Mouse (Mus musculus): ENCODE measurements around the gene Gm44579. TPM values are rescaled to one million over a fixed set of nuclear protein-coding genes. Genes with fewer than 3 reads are reported as not detected.
A peak's percentile ranks its signal among the peaks of the same experiment; 100 is the strongest.

Gm44579 gene
- polyA plus RNA-seq, 1 experiment from 2014 or later: not detected

- Histone ChIP-seq H3K4me2 (replicated peaks; ENCODE audit: low read depth) (peak overlapping the region; percentile 87), H3K27ac (ENCODE audit: low read depth, low read length) (peak overlapping the region; percentile 84), H3K4me1 (replicated peaks; ENCODE audit: control insufficient read depth, insufficient read depth, low read length) (no peaks in the 10 kb centered on the region), H3K4me3 (ENCODE audit: low read depth, low read length) (peak overlapping the region; percentile 74), H3K27me3 (replicated peaks; ENCODE audit: control insufficient read depth, insufficient read depth, low read length) (no peaks in the 10 kb centered on the region), H3K9ac (ENCODE audit: low read depth, low read length) (peak overlapping the region; percentile 83), H3K9me3 (ENCODE audit: control insufficient read depth) (no peaks in the 10 kb centered on the region), H3K36me3 (ENCODE audit: control insufficient read depth, insufficient read depth) (peaks cover 22% of the 10 kb centered on the region)
- no peak for TF ChIP-seq CTCF (IDR thresholded peaks at IDR 0.05; ENCODE audit: low read depth)
- WGBS: under 1% methylated on average over 35 of the region's 36 CpGs
- ATAC-seq: peak; percentile 55
Measured at GRCm38 (mm10) chr15:98144861-98145507, 75.8 kb downstream of the Gm44579 start.

- H3K27ac ChIP-seq (ENCODE audit: low read depth, low read length): no peak overlapping the region
Measured at GRCm38 (mm10) chr15:98142515-98142914, 78.3 kb downstream of the Gm44579 start.

GRCm38 (mm10) chr15:98140809-98141208, 80.0 kb downstream of the Gm44579 start:
- Histone ChIP-seq H3K4me1 (replicated peaks; ENCODE audit: control insufficient read depth, insufficient read depth, low read length) (no peaks in the 10 kb centered on the region; the same call in 1 of the 2 replicates), H3K27me3 (replicated peaks; ENCODE audit: control insufficient read depth, insufficient read depth, low read length) (no peaks in the 10 kb centered on the region), H3K4me2 (replicated peaks; ENCODE audit: low read depth) (no peak overlapping the region), H3K27ac (ENCODE audit: low read depth, low read length) (no peak overlapping the region), H3K9ac (ENCODE audit: low read depth, low read length) (no peak overlapping the region), H3K9me3 (ENCODE audit: control insufficient read depth) (no peaks in the 10 kb centered on the region), H3K36me3 (ENCODE audit: control insufficient read depth, insufficient read depth) (peaks cover 50% of the 10 kb centered on the region), H3K4me3 (ENCODE audit: low read depth, low read length) (no peak overlapping the region)
- ATAC-seq: no peak
- WGBS: 90% methylated on average over 5 of the region's 5 CpGs
- TF ChIP-seq CTCF (IDR thresholded peaks at IDR 0.05; ENCODE audit: low read depth): no peak

More at GRCm38 (mm10) chr15:98142515-98142914, 78.3 kb downstream of the Gm44579 start:
- TF ChIP-seq CTCF (IDR thresholded peaks at IDR 0.05; ENCODE audit: low read depth): no peak
- ATAC-seq: no peak
- Histone ChIP-seq H3K4me1 (replicated peaks; ENCODE audit: control insufficient read depth, insufficient read depth, low read length) (no peaks in the 10 kb centered on the region; the same call in 1 of the 2 replicates), H3K27me3 (replicated peaks; ENCODE audit: control insufficient read depth, insufficient read depth, low read length) (no peaks in the 10 kb centered on the region), H3K4me3 (ENCODE audit: low read depth, low read length) (no peak overlapping the region), H3K4me2 (replicated peaks; ENCODE audit: low read depth) (no peak overlapping the region), H3K36me3 (ENCODE audit: control insufficient read depth, insufficient read depth) (peaks cover 36% of the 10 kb centered on the region), H3K9ac (ENCODE audit: low read depth, low read length) (no peak overlapping the region), H3K9me3 (ENCODE audit: control insufficient read depth) (no peaks in the 10 kb centered on the region)
- WGBS: 87% methylated on average over 10 of the region's 10 CpGs

GRCm38 (mm10) chr15:98139763-98140162, 81.0 kb downstream of the Gm44579 start:
- Histone ChIP-seq H3K27me3 (replicated peaks; ENCODE audit: control insufficient read depth, insufficient read depth, low read length) (no peaks in the 10 kb centered on the region), H3K4me3 (ENCODE audit: low read depth, low read length) (no peak overlapping the region), H3K27ac (ENCODE audit: low read depth, low read length) (peak overlapping the region; percentile 41; the same call in 1 of the 2 replicates), H3K4me1 (replicated peaks; ENCODE audit: control insufficient read depth, insufficient read depth, low read length) (no peaks in the 10 kb centered on the region; the same call in 1 of the 2 replicates), H3K9me3 (ENCODE audit: control insufficient read depth) (no peaks in the 10 kb centered on the region), H3K36me3 (ENCODE audit: control insufficient read depth, insufficient read depth) (peaks cover 60% of the 10 kb centered on the region), H3K9ac (ENCODE audit: low read depth, low read length) (no peak overlapping the region), H3K4me2 (replicated peaks; ENCODE audit: low read depth) (0 out of 2 replicates have a peak overlapping the region, but pooled peaks have one; percentile 4)
- TF ChIP-seq CTCF (IDR thresholded peaks at IDR 0.05; ENCODE audit: low read depth): no peak
- peak; percentile 84 for ATAC-seq
- 36% methylated on average over 7 of the region's 7 CpGs for WGBS

- Histone ChIP-seq H3K9me3 (ENCODE audit: control insufficient read depth) (no peaks in the 10 kb centered on the region), H3K27ac (ENCODE audit: low read depth, low read length) (no peak overlapping the region), H3K4me1 (replicated peaks; ENCODE audit: control insufficient read depth, insufficient read depth, low read length) (no peaks in the 10 kb centered on the region; the same call in 1 of the 2 replicates), H3K4me3 (ENCODE audit: low read depth, low read length) (no peak overlapping the region), H3K36me3 (ENCODE audit: control insufficient read depth, insufficient read depth) (peaks cover 72% of the 10 kb centered on the region), H3K27me3 (replicated peaks; ENCODE audit: control insufficient read depth, insufficient read depth, low read length) (no peaks in the 10 kb centered on the region), H3K9ac (ENCODE audit: low read depth, low read length) (no peak overlapping the region), H3K4me2 (replicated peaks; ENCODE audit: low read depth) (no peak overlapping the region)
- no peak for ATAC-seq
- no peak for TF ChIP-seq CTCF (IDR thresholded peaks at IDR 0.05; ENCODE audit: low read depth)
- 85% methylated on average over 9 of the region's 9 CpGs for WGBS
Measured at GRCm38 (mm10) chr15:98136871-98137270, 83.9 kb downstream of the Gm44579 start.

Other genes with a start within 250 kb of the Gm44579 start
- 0.09 TPM in 1 of 2 replicates, not detected in the other for gene Col2a1, start 216.3 kb downstream of the Gm44579 start, polyA plus RNA-seq (2015; fragmentation: Nextera tagmentation; extraction: Ambion mirVana)
- gene Pfkm, start 128.4 kb downstream of the Gm44579 start, polyA plus RNA-seq (2015; fragmentation: Nextera tagmentation; extraction: Ambion mirVana): 15.6 and 17.3 TPM in 2 replicates
- gene Senp1, start 127.2 kb downstream of the Gm44579 start, polyA plus RNA-seq (2015; fragmentation: Nextera tagmentation; extraction: Ambion mirVana): 7.3 and 8.6 TPM in 2 replicates
- 41.9 and 46.6 TPM in 2 replicates for gene Asb8, start 55.4 kb downstream of the Gm44579 start, polyA plus RNA-seq (2015; fragmentation: Nextera tagmentation; extraction: Ambion mirVana)
- gene Ccdc184, start 53.8 kb downstream of the Gm44579 start, polyA plus RNA-seq (2015; fragmentation: Nextera tagmentation; extraction: Ambion mirVana): 0.87 and 1.2 TPM in 2 replicates
- gene Olfr288, start 25.4 kb downstream of the Gm44579 start, polyA plus RNA-seq (2015; fragmentation: Nextera tagmentation; extraction: Ambion mirVana): not detected in 2 replicates
- gene Olfr287, start 79 bp upstream of the Gm44579 start, polyA plus RNA-seq (2015; fragmentation: Nextera tagmentation; extraction: Ambion mirVana): not detected in 2 replicates
- not detected in 2 replicates for gene Olfr286, start 13.5 kb upstream of the Gm44579 start, polyA plus RNA-seq (2015; fragmentation: Nextera tagmentation; extraction: Ambion mirVana)
- gene H1fnt, start 36.3 kb upstream of the Gm44579 start, polyA plus RNA-seq (2015; fragmentation: Nextera tagmentation; extraction: Ambion mirVana): not detected in 2 replicates
- gene Zfp641, start 75.2 kb upstream of the Gm44579 start, polyA plus RNA-seq (2015; fragmentation: Nextera tagmentation; extraction: Ambion mirVana): 0.21 and 0.31 TPM in 2 replicates
- not detected in 2 replicates for gene Olfr285, start 96.4 kb upstream of the Gm44579 start, polyA plus RNA-seq (2015; fragmentation: Nextera tagmentation; extraction: Ambion mirVana)
- not detected in 2 replicates for gene Olfr284, start 120.0 kb upstream of the Gm44579 start, polyA plus RNA-seq (2015; fragmentation: Nextera tagmentation; extraction: Ambion mirVana)
- gene Olfr283, start 160.0 kb upstream of the Gm44579 start, polyA plus RNA-seq (2015; fragmentation: Nextera tagmentation; extraction: Ambion mirVana): not detected in 2 replicates
- not detected in 2 replicates for gene Olfr282, start 210.2 kb upstream of the Gm44579 start, polyA plus RNA-seq (2015; fragmentation: Nextera tagmentation; extraction: Ambion mirVana)
- gene Olfr281, start 231.6 kb upstream of the Gm44579 start, polyA plus RNA-seq (2015; fragmentation: Nextera tagmentation; extraction: Ambion mirVana): not detected in 2 replicates
- not detected in 2 replicates for gene OR5BS1P, start 248.9 kb upstream of the Gm44579 start, polyA plus RNA-seq (2015; fragmentation: Nextera tagmentation; extraction: Ambion mirVana)